Mouse (Mus musculus): Measurements from ENCODE around the gene Vwa7.

The Vwa7 gene

GRCm38 (mm10) chr17:35045807-35046680, 29.7 kb downstream of the Vwa7 start:
- 8% methylated on average over 48 of the region's 48 CpGs for WGBS

- WGBS = 2% methylated on average over 33 of the region's 33 CpGs
These were observed 30.5 kb downstream of the Vwa7 start, which contains the start of gene Msh5 for GRCm38 (mm10) chr17:35046681-35047455. Gene Msh5, minus strand, starts transcription at chr17:35046745.

GRCm38 (mm10) chr17:35047688-35048087, 31.3 kb downstream of the Vwa7 start:
- WGBS = 72% methylated on average over 1 of the region's 1 CpGs

GRCm38 (mm10) chr17:35048149-35048931, 32.0 kb downstream of the Vwa7 start:
- 45% methylated on average over 11 of the region's 11 CpGs for WGBS

GRCm38 (mm10) chr17:35048932-35049440, 32.6 kb downstream of the Vwa7 start:
- 83% methylated on average over 5 of the region's 5 CpGs for WGBS

GRCm38 (mm10) chr17:35049561-35050016, 33.2 kb downstream of the Vwa7 start, which contains the start of gene Clic1:
Gene Clic1, plus strand, starts transcription at chr17:35049966.
- WGBS = 22% methylated on average over 11 of the region's 11 CpGs

- WGBS = 6% methylated on average over 27 of the region's 27 CpGs
These were observed 33.9 kb downstream of the Vwa7 start for GRCm38 (mm10) chr17:35050126-35050750.

GRCm38 (mm10) chr17:35051156-35052086, 35.0 kb downstream of the Vwa7 start:
- WGBS = 24% methylated on average over 21 of the region's 21 CpGs

- WGBS = 78% methylated on average over 12 of the region's 12 CpGs
These were observed 36.0 kb downstream of the Vwa7 start for GRCm38 (mm10) chr17:35052271-35052798.

GRCm38 (mm10) chr17:35055691-35056495, 39.5 kb downstream of the Vwa7 start:
- WGBS = 86% methylated on average over 7 of the region's 7 CpGs

GRCm38 (mm10) chr17:35057090-35057489, 40.7 kb downstream of the Vwa7 start:
- 87% methylated on average over 3 of the region's 3 CpGs for WGBS

GRCm38 (mm10) chr17:35058316-35058715, 41.9 kb downstream of the Vwa7 start:
- 66% methylated on average over 9 of the region's 9 CpGs for WGBS

- WGBS = under 1% methylated on average over 57 of the region's 57 CpGs
These were observed 42.8 kb downstream of the Vwa7 start, which contains the start of gene Ddah2 for GRCm38 (mm10) chr17:35058911-35059892. Gene Ddah2, plus strand, starts transcription at chr17:35059035.

GRCm38 (mm10) chr17:35060071-35060470, 43.7 kb downstream of the Vwa7 start:
- 25% methylated on average over 14 of the region's 14 CpGs for WGBS

GRCm38 (mm10) chr17:35060737-35061297, 44.4 kb downstream of the Vwa7 start:
- 78% methylated on average over 22 of the region's 22 CpGs for WGBS

GRCm38 (mm10) chr17:35061299-35061698, 44.9 kb downstream of the Vwa7 start:
- WGBS = 84% methylated on average over 8 of the region's 8 CpGs

- WGBS = 91% methylated on average over 3 of the region's 3 CpGs
These were observed 47.1 kb downstream of the Vwa7 start for GRCm38 (mm10) chr17:35063466-35063865.

All from cerebral cortex, adult 2 months (tissue).